Mouse (Mus musculus): Measurements from ENCODE around the gene Ppil1. TPM values are rescaled to one million over a fixed set of nuclear protein-coding genes. Genes with fewer than 3 reads are reported as not detected.

Ppil1 gene
- polyA plus RNA-seq, 1 experiment from 2014 or later = 54.0 TPM

GRCm38 (mm10) chr17:29237267-29237771, 26.7 kb downstream of the Ppil1 start:
- TF ChIP-seq CTCF (IDR thresholded peaks at IDR 0.05) = no peak
- ATAC-seq = no peak
- CTCF ChIA-PET = no interaction called here
- DNase-seq (ENCODE audit: low read depth, low spot score) = no peak
- POLR2A ChIA-PET = no interaction called here
- in situ Hi-C loops (cut with MboI; ENCODE audit: low pct_unique_long_range_greater_than_20kb) = no loop called here
- H3K27me3 ChIP-seq = peaks cover 31% of the 10 kb centered on the region

GRCm38 (mm10) chr17:29236111-29236510, 27.9 kb downstream of the Ppil1 start:
- CTCF ChIA-PET = no interaction called here
- POLR2A ChIA-PET = no interaction called here
- H3K27me3 ChIP-seq = peaks cover 31% of the 10 kb centered on the region
- in situ Hi-C loops (cut with MboI; ENCODE audit: low pct_unique_long_range_greater_than_20kb) = no loop called here
- ATAC-seq (no peak), DNase-seq (ENCODE audit: low read depth, low spot score) (no peak)
- TF ChIP-seq CTCF (IDR thresholded peaks at IDR 0.05) = no peak

GRCm38 (mm10) chr17:29231109-29231508, 32.9 kb downstream of the Ppil1 start:
- CTCF ChIA-PET = interaction anchor here (1.3 kb wide), 1 partner anchor 10 kb away, joined by 3 read pairs; no protein-coding TSS in a partner anchor
- in situ Hi-C loops (cut with MboI; ENCODE audit: low pct_unique_long_range_greater_than_20kb) = no loop called here

GRCm38 (mm10) chr17:29220631-29221030, 43.4 kb downstream of the Ppil1 start:
- TF ChIP-seq CTCF (IDR thresholded peaks at IDR 0.05) = no peak
- in situ Hi-C loops (cut with MboI; ENCODE audit: low pct_unique_long_range_greater_than_20kb) = no loop called here
- no peak for DNase-seq (ENCODE audit: low read depth, low spot score)
- CTCF ChIA-PET = interaction anchor here (1.2 kb wide), 1 partner anchor 11 kb away, joined by 3 read pairs; no protein-coding TSS in a partner anchor
- POLR2A ChIA-PET = no interaction called here
- H3K27me3 ChIP-seq = no peaks in the 10 kb centered on the region
- no peak for ATAC-seq

More at GRCm38 (mm10) chr17:29231109-29231508, 32.9 kb downstream of the Ppil1 start:
- DNase-seq (ENCODE audit: low read depth, low spot score) = no peak
- TF ChIP-seq CTCF (IDR thresholded peaks at IDR 0.05) = no peak
- no peak for ATAC-seq
- H3K27me3 ChIP-seq = peaks cover 2% of the 10 kb centered on the region
- POLR2A ChIA-PET = no interaction called here

DNA sequence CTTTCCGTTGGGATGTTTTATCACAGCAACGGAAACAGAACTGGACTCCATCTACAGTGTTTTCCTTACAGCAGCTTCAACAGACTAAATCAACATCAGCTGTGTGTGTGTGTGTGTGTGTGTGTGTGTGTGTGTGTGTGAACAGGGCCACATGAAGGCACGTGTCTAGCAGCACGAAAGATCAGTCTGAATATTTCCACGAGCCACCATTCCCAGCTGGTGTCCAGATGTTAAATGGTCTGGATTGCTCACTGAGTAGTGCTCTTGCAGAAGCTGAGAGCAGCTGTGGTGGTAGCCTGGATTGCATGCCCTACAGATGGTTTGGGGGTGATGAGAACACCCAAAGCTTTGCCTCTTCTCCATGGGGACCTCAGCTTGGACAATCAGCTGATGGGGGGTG, 46.0 kb downstream of the Ppil1 start:
- H3K27me3 ChIP-seq = no peaks in the 10 kb centered on the region
- no peak for TF ChIP-seq CTCF (IDR thresholded peaks at IDR 0.05)
- POLR2A ChIA-PET = interaction anchor here (0.6 kb wide), 1 partner anchor 1249 kb away, joined by 3 read pairs; no protein-coding TSS in a partner anchor
- CTCF ChIA-PET = no interaction called here
- no peak for DNase-seq (ENCODE audit: low read depth, low spot score)
- ATAC-seq = no peak
- in situ Hi-C loops (cut with MboI; ENCODE audit: low pct_unique_long_range_greater_than_20kb) = no loop called here

DNA sequence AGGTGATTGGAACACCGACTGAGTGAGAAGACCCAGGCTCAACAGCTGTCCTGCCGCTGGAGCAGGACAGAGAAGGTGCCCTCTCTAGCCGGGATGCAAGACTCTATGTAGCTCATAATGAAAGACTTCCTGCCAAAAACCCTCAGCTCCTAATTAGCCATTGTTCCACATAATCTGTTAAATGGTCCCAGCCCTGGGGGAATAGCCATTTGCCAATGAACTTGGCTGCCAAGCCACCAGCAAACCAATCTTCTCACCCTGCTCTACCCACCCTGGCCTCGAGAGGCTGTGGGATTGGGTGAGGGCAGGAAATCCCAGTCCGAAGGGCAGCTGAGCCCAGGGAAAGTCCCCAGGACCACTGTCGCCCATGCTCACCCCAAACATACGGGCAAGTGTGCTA, 47.9 kb downstream of the Ppil1 start:
- DNase-seq (ENCODE audit: low read depth, low spot score) (no peak), ATAC-seq (no peak)
- no peaks in the 10 kb centered on the region for H3K27me3 ChIP-seq
- no peak for TF ChIP-seq CTCF (IDR thresholded peaks at IDR 0.05)
- in situ Hi-C loops (cut with MboI; ENCODE audit: low pct_unique_long_range_greater_than_20kb) = no loop called here
- ChIA-PET POLR2A (no interaction called here), CTCF (interaction anchor here (1.4 kb wide), 1 partner anchor 46 kb away, joined by 3 read pairs; no protein-coding TSS in a partner anchor)

DNA sequence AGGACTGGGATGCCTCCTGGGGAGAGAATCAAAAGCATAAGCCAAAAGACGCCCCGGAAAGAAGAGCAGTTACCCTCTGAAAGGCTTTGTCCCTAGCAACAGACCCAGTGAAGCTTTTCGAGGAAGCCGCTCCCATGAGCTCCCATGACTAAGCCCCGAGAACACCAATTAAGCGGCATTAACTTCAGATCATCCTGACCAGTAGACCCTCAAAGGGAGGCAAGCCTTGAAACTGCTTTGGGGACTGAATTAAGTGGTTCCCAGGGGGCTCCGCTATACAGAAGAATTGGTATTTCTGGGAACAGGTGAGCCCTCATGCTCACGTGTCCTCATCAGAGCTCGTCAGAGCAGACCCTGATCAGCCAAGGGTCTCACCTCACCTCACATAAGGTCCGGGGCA, 49.3 kb downstream of the Ppil1 start:
- in situ Hi-C loops (cut with MboI; ENCODE audit: low pct_unique_long_range_greater_than_20kb) = no loop called here
- ATAC-seq (no peak), DNase-seq (ENCODE audit: low read depth, low spot score) (no peak)
- TF ChIP-seq CTCF (IDR thresholded peaks at IDR 0.05) = no peak
- ChIA-PET POLR2A (interaction anchor here (0.7 to 0.8 kb wide), 2 partner anchors 13 to 222 kb away, joined by 3 read pairs; no protein-coding TSS in a partner anchor), CTCF (interaction anchor here (1.0 kb wide), 1 partner anchor 32 kb away, joined by 3 read pairs; no protein-coding TSS in a partner anchor)
- H3K27me3 ChIP-seq = no peaks in the 10 kb centered on the region

- ChIA-PET CTCF (interaction anchor here (1.0 kb wide), 1 partner anchor 33 kb away, joined by 3 read pairs; no protein-coding TSS in a partner anchor), POLR2A (interaction anchor here (0.7 to 0.8 kb wide), 2 partner anchors 12 to 223 kb away, joined by 3 read pairs; no protein-coding TSS in a partner anchor)
- TF ChIP-seq CTCF (IDR thresholded peaks at IDR 0.05) = no peak
- in situ Hi-C loops (cut with MboI; ENCODE audit: low pct_unique_long_range_greater_than_20kb) = no loop called here
- no peak for ATAC-seq
- no peak for DNase-seq (ENCODE audit: low read depth, low spot score)
- no peaks in the 10 kb centered on the region for H3K27me3 ChIP-seq
Observed at GRCm38 (mm10) chr17:29214193-29214456, 49.9 kb downstream of the Ppil1 start.

DNA sequence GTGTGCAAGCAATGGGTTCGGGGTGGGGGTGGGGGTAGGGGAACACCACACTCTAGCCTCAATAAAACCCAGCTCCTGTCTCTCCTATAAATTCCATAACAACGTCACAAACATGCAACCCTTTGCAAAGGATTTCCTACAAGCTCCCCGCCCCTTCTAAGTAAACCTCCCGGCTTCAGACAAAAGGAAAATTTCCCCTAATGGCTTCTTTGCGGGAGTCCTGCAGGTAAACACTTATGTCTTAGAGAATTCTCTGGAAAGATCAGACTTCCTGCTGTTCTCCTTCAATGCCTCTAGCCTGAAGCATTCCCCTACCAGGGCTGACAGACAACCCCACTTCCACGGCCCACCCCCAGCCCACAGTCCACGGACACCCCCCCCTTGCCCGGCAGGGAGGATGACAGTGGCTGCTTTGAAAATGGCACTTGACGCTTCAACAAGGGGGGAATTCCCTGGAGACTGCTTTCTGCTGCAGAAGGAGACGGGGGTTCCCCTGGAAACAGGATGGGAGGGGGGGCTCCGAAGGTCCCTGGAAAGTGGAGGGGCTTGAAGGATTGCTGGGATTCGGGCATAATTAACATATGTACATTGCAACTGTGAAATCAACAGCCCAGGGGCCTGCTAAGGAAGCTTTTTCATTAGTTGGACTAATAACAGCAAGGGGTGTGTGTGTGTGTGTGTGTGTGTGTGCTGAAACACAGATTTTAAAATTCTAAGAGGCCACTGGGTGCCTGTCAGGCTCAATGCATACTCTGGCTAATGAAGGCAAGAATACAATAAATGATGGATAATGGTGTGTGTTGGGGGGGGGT, 50.4 kb downstream of the Ppil1 start:
- DNase-seq (ENCODE audit: low read depth, low spot score) (no peak), ATAC-seq (no peak)
- CTCF ChIA-PET = interaction anchor here (1.0 kb wide), 1 partner anchor 34 kb away, joined by 3 read pairs; no protein-coding TSS in a partner anchor
- in situ Hi-C loops (cut with MboI; ENCODE audit: low pct_unique_long_range_greater_than_20kb) = no loop called here
- TF ChIP-seq CTCF (IDR thresholded peaks at IDR 0.05) = no peak
- H3K27me3 ChIP-seq = no peaks in the 10 kb centered on the region
- POLR2A ChIA-PET = interaction anchor here (0.8 kb wide), 1 partner anchor 12 kb away, joined by 3 read pairs; no protein-coding TSS in a partner anchor

DNA sequence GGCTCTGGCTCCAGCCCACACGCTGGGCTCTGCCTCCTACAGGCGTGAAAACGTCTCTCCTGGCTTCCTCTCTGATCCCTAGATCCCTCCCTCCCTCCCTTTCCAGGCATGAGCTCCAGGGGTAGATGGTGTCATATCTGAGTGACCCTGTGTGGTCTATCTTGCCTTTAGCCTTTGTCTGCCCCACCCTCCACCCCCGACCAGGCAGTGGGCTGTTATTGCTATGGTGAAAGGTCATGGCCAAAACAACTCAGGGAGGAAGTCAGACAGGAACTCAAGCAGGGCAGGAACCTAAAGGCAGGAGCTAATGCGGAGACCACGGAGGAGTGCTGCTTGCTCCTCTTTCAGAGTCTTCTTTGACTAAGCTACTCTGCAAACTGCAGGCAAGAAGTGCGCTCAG, 52.1 kb downstream of the Ppil1 start:
- ATAC-seq (no peak), DNase-seq (ENCODE audit: low read depth, low spot score) (no peak)
- in situ Hi-C loops (cut with MboI; ENCODE audit: low pct_unique_long_range_greater_than_20kb) = no loop called here
- TF ChIP-seq CTCF (IDR thresholded peaks at IDR 0.05) = no peak
- ChIA-PET CTCF (no interaction called here), POLR2A (no interaction called here)
- no peaks in the 10 kb centered on the region for H3K27me3 ChIP-seq

GRCm38 (mm10) chr17:29210037-29210436, 53.9 kb downstream of the Ppil1 start:
- POLR2A ChIA-PET = no interaction called here
- no peak for DNase-seq (ENCODE audit: low read depth, low spot score)
- CTCF ChIA-PET = no interaction called here
- no peaks in the 10 kb centered on the region for H3K27me3 ChIP-seq
- in situ Hi-C loops (cut with MboI; ENCODE audit: low pct_unique_long_range_greater_than_20kb) = no loop called here
- no peak for TF ChIP-seq CTCF (IDR thresholded peaks at IDR 0.05)
- no peak for ATAC-seq

Measured in Patski (cell line).